Mouse (Mus musculus) megakaryocyte progenitor cell, adult 5-6 weeks (primary cell): ENCODE measurements at regions not wholly inside any gene's neighbourhood (a gene's known extent, or its start where the extent isn't known, plus 50 kb on each side); places are given as distances from the start of the nearest gene placed in this dataset.
A peak's percentile ranks its signal among the peaks of the same experiment; 100 is the strongest.

ENCODE experiments used
- ATAC-seq: replicated peaks from 2 replicates; pipeline ENCODE4 v1.8.0; 2016; ENCODE audit warnings: mild to moderate bottlenecking, moderate TSS enrichment, inconsistent platforms; ENCODE audit not compliant: poor library complexity

DNA sequence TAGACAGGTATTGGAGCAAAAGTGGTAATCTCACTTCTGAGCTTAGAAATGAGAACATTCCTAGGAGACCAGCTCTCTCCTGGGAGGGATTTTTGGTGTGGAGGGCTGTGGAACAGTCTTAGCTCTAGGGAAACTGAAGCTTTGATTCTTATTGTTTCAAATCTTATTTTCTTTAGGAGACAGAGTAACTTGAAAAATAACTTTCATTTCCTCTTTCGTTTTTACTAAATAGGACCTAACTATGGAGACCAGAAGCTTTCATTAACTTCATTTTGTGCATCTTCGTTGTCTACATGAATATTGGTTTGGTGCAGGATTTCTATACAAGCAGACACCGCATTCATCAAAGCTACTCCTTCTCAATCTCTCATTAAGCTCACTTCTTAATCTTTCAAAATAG, 1010.5 kb upstream of the Msl3l2 start:
- ATAC-seq, result 0 out of 2 replicates have a peak, but pooled peaks have one; percentile 24

DNA sequence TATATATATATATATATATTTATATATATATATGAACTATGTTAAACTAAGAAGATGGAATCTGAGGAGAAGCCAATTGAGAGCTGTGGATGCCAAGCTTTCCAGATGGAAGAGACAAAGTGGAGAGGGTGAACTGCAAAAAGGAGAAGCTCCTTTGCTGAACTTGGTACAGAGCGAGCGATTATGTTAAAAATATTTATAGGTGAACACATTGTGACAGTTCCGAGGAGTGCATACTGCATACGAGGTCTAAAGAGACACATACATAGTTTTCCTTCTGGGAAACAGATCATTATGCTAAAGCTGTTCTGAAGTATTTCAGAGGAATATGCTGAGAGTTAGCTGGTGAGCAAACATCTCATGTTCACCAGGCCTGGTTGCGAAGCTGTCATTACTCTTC, 1009.5 kb upstream of the Msl3l2 start:
- ATAC-seq, result no peak

DNA sequence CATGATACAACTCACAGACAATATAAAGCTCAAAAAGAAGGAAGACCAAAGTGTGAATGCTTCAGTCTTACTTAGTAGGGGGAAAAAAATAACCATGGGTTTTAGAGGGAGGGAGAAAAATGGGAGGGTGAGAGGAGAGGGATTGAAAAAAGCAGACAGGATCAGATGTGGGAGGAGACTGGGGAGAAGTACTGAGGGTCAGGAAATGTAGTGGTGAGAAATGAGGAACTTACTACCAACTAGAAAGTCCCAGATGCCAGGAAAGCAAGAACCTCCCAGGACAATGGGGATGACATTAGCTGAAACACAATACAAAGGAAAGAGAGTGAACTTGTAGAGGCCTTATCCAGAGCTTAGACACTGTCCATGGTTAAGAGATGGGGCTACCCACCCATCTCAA, 1008.4 kb upstream of the Msl3l2 start:
- peak; percentile 96 for ATAC-seq

DNA sequence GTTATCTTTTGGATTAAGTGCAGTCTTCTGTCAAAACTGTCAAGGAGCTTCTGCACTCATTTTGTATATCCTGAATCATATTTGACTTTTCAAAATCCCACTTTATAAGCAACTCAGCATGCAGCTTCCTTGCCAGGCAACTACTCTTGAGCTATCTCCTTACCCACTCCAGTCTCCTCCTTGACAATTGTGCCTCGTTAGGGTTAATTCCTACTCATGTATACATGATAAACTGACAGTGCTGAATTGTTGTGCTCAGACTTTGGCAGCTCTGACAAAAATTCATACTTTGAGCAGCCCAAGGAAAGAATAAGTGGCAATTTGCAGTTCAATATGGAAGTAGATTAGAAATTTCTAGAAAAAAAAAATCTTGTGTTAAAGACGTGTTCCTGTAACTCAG, 994.5 kb upstream of the Msl3l2 start:
- no peak for ATAC-seq

DNA sequence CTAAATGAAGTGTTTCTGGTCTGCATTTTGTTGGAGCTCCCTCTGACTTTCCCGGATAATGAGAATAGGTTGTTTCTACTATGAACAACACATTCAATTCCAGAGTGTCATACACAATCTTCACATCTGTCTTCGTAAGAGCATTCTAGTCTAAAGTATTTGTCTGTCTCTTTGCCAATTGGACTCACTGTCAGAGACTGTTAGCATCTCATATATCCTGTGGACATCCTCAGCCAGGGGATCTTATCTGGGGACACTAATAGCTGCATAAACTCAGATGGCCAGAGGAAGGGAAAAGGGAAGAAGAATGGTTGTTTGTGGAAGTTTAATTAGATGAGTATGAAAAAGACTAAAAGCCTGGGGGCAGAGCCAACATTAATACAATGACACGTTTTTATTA, 958.5 kb upstream of the Msl3l2 start:
- no peak for ATAC-seq

DNA sequence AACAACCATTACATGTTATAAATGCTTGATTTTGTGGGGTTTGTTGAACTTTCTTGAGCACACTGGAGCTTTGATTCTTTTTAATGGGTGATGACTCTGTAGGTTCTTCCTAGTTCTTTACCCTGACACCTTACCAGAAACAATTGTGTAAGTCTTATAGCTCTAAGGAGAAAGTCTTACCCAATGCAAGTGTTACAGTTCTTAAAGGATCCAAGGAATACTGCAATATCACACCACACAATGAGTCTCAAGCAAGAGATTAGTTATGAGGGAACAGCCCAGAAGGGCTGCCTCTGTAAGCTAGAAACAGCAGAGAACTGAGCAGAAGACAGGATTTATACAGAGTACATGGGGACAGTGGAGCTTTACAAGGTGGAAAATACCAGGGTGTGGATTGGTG, 914.5 kb upstream of the Msl3l2 start:
- ATAC-seq, result no peak

DNA sequence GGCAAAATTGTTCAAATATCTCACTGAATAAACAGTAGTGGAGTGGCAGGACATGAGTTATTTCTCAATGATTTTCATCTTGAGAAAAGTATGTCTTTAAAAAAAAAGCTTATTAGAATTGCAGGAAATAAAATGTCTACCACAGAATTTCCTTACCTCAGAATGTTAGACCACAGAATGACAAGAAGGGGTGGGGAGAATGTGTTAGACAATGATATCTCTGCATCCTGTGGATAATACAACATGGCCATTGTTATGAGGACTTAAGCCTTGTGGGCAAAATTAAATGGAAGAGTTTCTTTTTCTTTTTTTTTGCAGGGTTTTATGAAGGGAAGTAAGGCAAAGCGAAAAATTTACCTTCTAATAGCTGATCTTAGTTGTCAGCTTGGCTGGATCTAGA, 912.6 kb upstream of the Msl3l2 start:
- ATAC-seq, result peak; percentile 76

DNA sequence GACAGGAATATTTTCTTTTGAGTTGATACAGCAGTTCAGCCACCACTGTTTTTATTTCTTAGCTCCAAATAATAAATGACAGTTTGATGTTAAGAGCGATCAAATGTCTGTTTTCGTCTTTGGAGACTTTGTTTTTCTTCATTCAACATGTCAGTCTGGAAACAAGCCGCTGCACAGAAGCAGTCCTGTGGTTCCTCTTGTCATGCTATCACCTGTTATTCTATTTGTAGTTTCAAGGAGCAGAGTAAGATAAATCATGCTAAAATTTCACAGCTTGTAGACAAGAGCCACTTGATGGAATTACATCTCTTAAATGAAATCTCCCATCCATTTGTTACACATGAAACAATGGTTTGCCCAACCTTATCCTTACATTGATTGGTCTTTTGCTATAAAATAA, 911.5 kb upstream of the Msl3l2 start:
- no peak for ATAC-seq

DNA sequence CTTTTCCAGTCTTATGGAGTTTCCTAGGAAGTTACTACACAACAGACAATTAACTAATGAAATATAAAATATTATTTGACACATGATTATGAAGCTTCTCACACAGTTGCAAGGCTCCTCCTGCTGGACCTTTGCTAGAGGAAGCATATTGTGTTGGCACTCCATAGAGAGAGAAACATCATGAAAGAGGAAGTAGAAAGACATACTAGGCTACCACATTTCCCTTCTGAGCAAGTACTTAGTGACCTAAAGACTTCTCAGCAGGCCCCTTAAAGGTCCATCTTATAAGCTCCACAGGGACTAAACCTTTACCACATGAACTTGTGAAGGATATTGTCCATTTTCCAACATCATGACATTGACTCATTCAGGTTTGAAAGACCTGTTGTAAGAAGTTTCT, 869.6 kb upstream of the Msl3l2 start:
- peak; percentile 57 for ATAC-seq

DNA sequence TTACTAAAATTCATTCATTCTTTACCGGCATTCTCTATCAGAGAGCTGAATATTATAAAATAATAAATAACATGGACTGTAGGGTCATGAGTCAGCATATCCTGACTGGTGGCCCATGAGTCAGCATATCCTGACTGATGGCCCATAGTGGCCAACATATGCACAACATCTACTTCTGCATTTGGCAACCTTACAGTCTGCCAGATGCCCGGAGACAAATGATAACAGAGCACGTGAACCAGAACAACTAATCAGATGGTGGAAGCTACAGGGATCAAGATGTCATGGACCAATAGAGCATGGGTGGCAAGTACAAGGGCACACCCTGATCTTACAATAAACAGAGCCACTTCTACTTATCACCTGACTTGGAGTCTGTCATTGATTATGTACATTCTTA, 849.4 kb upstream of the Msl3l2 start:
- ATAC-seq, result peak; percentile 81

DNA sequence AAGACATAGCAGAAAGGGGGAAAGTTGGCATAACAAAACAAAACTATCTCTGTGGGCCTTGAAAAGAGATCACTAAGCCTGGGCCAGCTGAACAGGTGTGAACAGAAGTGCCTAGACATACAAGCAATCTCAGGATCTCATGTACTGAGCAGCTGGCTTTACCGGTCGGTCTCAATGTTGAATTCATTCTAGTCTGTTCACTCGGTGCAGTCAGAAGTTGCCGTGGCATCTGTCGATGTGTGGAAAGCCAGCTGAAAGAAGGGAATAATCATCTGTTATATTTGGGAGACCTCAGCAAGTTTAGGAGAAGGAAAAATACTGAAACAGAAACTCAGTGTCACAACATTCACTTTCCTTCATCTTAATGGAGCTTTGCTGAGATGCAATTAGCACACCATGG, 806.6 kb upstream of the Msl3l2 start:
- no peak for ATAC-seq

DNA sequence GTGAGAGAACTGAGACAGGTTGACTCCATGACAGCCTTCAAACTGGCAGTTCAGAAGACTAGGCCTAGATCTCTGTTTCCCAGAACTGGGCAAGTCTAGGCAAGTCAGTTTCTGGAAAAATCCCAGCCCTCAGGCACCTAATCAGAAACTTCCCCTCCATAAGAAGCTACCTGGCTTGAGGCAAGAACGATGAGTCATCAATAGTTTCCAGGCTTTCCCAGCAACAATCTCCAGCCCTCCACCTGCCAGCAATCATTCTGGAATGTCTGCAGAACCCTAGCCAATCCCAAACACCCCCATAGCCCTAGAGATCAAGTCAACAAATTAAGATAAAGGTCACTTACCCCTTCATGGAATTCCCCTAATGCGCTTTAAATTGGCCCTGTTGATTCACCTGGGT, 772.9 kb upstream of the Msl3l2 start:
- ATAC-seq, result no peak

DNA sequence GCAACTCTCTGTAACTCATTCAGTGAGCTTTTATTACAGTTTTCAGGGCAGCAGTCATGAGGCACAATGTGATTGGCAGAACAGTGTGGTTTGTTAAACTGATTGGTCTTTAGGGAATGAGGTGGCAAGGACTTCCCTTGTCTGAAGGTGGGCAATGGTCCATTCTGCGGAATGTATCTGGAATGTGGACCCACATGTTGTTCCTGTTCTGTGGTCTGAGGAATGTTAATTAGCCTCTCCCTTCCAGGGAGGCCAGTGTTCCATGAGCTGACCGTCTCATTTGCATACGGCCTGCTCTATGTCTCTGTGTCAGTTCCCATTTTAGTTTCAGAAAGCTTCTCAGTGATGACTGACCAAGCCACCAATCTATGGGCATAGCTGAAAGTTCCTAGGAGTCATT, 770.7 kb upstream of the Msl3l2 start:
- no peak for ATAC-seq

DNA sequence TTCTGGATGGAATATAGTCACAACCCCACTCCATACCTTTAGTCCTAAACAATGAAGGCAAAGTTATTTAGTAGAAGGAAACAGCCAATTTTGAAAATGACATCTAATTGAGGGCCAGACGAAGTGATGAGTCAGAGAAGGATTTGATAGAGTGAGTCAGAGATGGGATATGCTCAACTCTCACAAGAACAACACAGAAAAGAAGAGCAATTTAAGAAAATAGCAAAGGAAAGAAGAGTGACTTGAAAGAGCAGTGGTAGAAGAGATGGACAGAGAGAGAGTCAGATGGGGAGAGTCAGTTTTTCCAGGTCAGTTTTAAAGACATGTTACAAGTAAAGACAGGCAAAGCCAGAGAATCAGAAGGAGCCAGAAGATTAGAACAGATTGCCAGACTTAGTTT, 758.6 kb upstream of the Msl3l2 start:
- ATAC-seq, result no peak
